Mouse (Mus musculus) right cerebral cortex, postnatal 14 days (tissue): ENCODE measurements around the gene Gm42517.

Experiments
- DNase-seq: peaks from one replicate; pipeline ENCODE4 v3.0.0; 2022

The Gm42517 gene

GRCm38 (mm10) chr5:108367871-108368332 lies at the start of gene Gm42517:
TSS of gene Gm42517 (minus strand) at chr5:108367922.
- DNase-seq: peak; percentile 27

- no peak for DNase-seq
Measured at GRCm38 (mm10) chr5:108414711-108415110, 47.0 kb upstream of the Gm42517 start.

- DNase-seq: no peak
Measured at GRCm38 (mm10) chr5:108406977-108407376, 39.3 kb upstream of the Gm42517 start.

GRCm38 (mm10) chr5:108405460-108405859 lies 37.7 kb upstream of the Gm42517 start:
- DNase-seq: no peak

- DNase-seq: no peak
Measured at GRCm38 (mm10) chr5:108403453-108403852, 35.7 kb upstream of the Gm42517 start.

- DNase-seq: no peak
Measured at GRCm38 (mm10) chr5:108389744-108390143, 22.0 kb upstream of the Gm42517 start.

GRCm38 (mm10) chr5:108388201-108388600 lies 20.5 kb upstream of the Gm42517 start, which contains the start of gene Pde6b:
TSS of gene Pde6b (plus strand) at chr5:108388391.
- no peak for DNase-seq

- DNase-seq: no peak
Measured at GRCm38 (mm10) chr5:108386449-108386848, 18.7 kb upstream of the Gm42517 start.

GRCm38 (mm10) chr5:108385632-108386031 lies 17.9 kb upstream of the Gm42517 start:
- no peak for DNase-seq

GRCm38 (mm10) chr5:108378346-108378745 lies 10.6 kb upstream of the Gm42517 start:
- no peak for DNase-seq

- no peak for DNase-seq
Measured at GRCm38 (mm10) chr5:108376059-108376458, 8.3 kb upstream of the Gm42517 start.

GRCm38 (mm10) chr5:108374079-108374478 lies 6.4 kb upstream of the Gm42517 start:
- no peak for DNase-seq

- no peak for DNase-seq
Measured at GRCm38 (mm10) chr5:108369964-108370363, 2.2 kb upstream of the Gm42517 start.

- peak; percentile 92 for DNase-seq
Measured at GRCm38 (mm10) chr5:108368851-108369621, 1.3 kb upstream of the Gm42517 start.

GRCm38 (mm10) chr5:108368446-108368845 lies 724 bp upstream of the Gm42517 start:
- no peak for DNase-seq

- DNase-seq: peak; percentile 46
Measured at GRCm38 (mm10) chr5:108366984-108367841, 509 bp downstream of the Gm42517 start.

- DNase-seq: peak; percentile 41
Measured at GRCm38 (mm10) chr5:108366328-108366983, 1.3 kb downstream of the Gm42517 start.

GRCm38 (mm10) chr5:108362330-108362729 lies 5.4 kb downstream of the Gm42517 start:
- no peak for DNase-seq

GRCm38 (mm10) chr5:108360211-108360610 lies 7.5 kb downstream of the Gm42517 start:
- DNase-seq: no peak

- peak; percentile 30 for DNase-seq
Measured at GRCm38 (mm10) chr5:108359491-108359890, 8.2 kb downstream of the Gm42517 start.

GRCm38 (mm10) chr5:108357862-108358261 lies 9.9 kb downstream of the Gm42517 start:
- DNase-seq: no peak

- no peak for DNase-seq
Measured at GRCm38 (mm10) chr5:108354056-108354455, 13.7 kb downstream of the Gm42517 start.

GRCm38 (mm10) chr5:108349511-108350148 lies 18.1 kb downstream of the Gm42517 start:
- DNase-seq: no peak
